Comparison of ENCODE assay signal across 10 mouse cellular contexts in the genomic region with DNA sequence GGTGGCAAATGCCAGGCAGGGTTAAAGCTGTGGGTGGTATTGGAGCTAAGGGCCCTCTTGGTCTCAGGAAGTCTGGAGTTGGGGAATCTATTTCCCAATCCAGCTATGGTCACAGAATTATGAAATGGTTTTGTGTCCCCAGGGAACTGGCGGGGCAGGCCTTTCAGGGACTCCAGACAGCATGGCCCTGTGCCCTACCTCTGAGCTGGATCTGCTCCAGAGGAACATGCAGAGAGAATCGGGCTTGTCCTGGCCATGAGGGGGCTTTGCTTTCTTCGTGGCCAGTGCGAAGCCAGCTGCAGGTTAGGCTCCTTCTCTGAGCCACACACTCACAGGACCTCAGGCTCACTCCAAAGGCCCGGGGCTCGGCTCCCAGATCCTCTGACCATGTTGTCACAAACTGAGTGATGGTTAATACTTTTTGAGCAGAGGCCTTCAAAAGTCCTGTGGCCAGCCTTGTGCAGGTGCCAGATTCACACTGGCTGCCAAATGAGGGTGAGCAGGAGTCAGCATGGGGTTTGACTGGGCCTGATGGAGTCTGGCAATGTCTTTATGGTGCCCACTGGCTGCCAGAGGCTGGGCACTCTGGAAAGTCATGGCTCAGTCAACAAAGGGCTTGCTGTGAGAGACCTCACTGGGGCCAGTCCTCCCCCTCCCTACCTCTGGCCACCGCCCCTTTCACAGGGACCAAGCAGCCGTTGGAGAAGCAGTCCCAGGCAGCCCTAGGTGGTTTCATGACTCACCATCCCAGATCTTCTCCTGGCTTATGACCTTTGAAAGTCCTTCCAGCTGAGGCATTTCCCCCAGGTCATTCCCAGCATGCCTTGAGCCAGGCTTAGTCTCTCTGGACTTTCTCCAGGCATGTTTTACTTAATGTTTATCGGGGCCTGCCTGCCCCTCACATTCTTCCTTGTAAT. TPM values are rescaled to one million over a fixed set of nuclear protein-coding genes. Genes with fewer than 3 reads are reported as not detected.
A peak's percentile ranks its signal among the peaks of the same experiment; 100 is the strongest.
DNase-seq lines count a peak whose midpoint lies in the region; ATAC-seq lines count a peak whose summit lies in the region.
"Had no signal": no experiment of that assay in that cellular context is flagged by ENCODE, and none has a peak within 500 bp of the region (broad histone marks: within the 10 kb centered on the region; RNA-seq: fewer than 3 reads in every experiment).

No protein-coding gene starts in this region.

- DNase-seq in adrenal gland, adult (ENCODE audit: inconsistent age in 2 of 2, low spot score in 1 of 2), result peak; percentile 41 to 88
- DNase-seq in adrenal gland, postnatal 4 days (ENCODE audit: low spot score in 2 of 2), result no peak
- DNase-seq in 416B (ENCODE audit: low read depth), result peak; percentile 31
- peak; percentile 55 for DNase-seq in kidney, postnatal 10 days
- DNase-seq in natural killer cell, adult 2 months (ENCODE audit: low spot score in 2 of 2), result no peak
- no peak for DNase-seq in left cerebral cortex, adult 18-20 months (ENCODE audit: low spot score in 2 of 2)
- no peak for DNase-seq in left cerebral cortex, postnatal 36 days (ENCODE audit: low spot score in 2 of 2)

- H3K4me1 ChIP-seq in embryonic facial prominence, embryonic 12.5 days, result peaks cover 19% of the 10 kb centered on the region

- ATAC-seq in embryonic facial prominence, embryonic 12.5 days (ENCODE audit: insufficient number of reproducible peaks, insufficient read depth, low FRiP score, low TSS enrichment), result no peak

- 0 out of 2 replicates have a peak, but pooled peaks cover 3% of the 10 kb centered on the region for H3K27me3 ChIP-seq in embryonic facial prominence, embryonic 12.5 days

- 0 out of 2 replicates have a peak overlapping the region, but pooled peaks have one; percentile 1 for H3K9ac ChIP-seq in embryonic facial prominence, embryonic 12.5 days
- H3K9ac ChIP-seq: midbrain, embryonic 12.5 days had no signal

- no peak overlapping the region for H3K4me3 ChIP-seq in embryonic facial prominence, embryonic 12.5 days
- H3K4me3 ChIP-seq: forebrain, embryonic 10.5 days; midbrain, embryonic 12.5 days had no signal

- WGBS in embryonic facial prominence, embryonic 12.5 days, result 71% methylated on average over 9 of the region's 9 CpGs

- H3K36me3 ChIP-seq in embryonic facial prominence, embryonic 12.5 days, result no peaks in the 10 kb centered on the region
- H3K36me3 ChIP-seq: forebrain, embryonic 10.5 days; midbrain, embryonic 12.5 days had no signal

- no peak overlapping the region for H3K4me2 ChIP-seq in embryonic facial prominence, embryonic 12.5 days (replicated peaks)
- H3K4me2 ChIP-seq: midbrain, embryonic 12.5 days had no signal

- intact Hi-C loops in left cerebral cortex, postnatal 36 days (cut with DNase I), result no loop called here

- no peaks in the 10 kb centered on the region for H3K9me3 ChIP-seq in embryonic facial prominence, embryonic 12.5 days
- H3K9me3 ChIP-seq: forebrain, embryonic 10.5 days; midbrain, embryonic 12.5 days had no signal

- no peak overlapping the region for H3K27ac ChIP-seq in embryonic facial prominence, embryonic 12.5 days
- H3K27ac ChIP-seq: forebrain, embryonic 10.5 days; midbrain, embryonic 12.5 days had no signal

RNA-seq across cellular contexts. Expression of a gene that starts 4.9 kb away (rescaled TPM):
- 10 to 100 TPM; 61.8 to 63.4 TPM for total RNA-seq in adrenal gland, postnatal 4 days (2021)
- polyA plus RNA-seq in embryonic facial prominence, embryonic 12.5 days (2016; fragmentation: Nextera tagmentation; extraction: Ambion mirVana), result 5.8 and 6.7 TPM in 2 replicates
- total RNA-seq in left cerebral cortex, adult 18-20 months (2021), result 10 to 100 TPM; 45.8 to 49.9 TPM
- total RNA-seq in left cerebral cortex, postnatal 36 days (2021), result 10 to 100 TPM; 38.2 to 50.7 TPM

Comparison
In these comparisons a context has a peak if more than half of its experiments do, and no peak if none do; other contexts are left out.
1. DNase-seq: peak in adrenal gland, adult (2 of 2), 416B (single experiment) and kidney, postnatal 10 days (single experiment); none in adrenal gland, postnatal 4 days (0 of 2), natural killer cell, adult 2 months (0 of 2), left cerebral cortex, adult 18-20 months (0 of 2) and left cerebral cortex, postnatal 36 days (0 of 2).